Mouse (Mus musculus) layer of hippocampus, postnatal 10 days (tissue): ENCODE results near the gene Gm5129. TPM values are rescaled to one million over a fixed set of nuclear protein-coding genes. Genes with fewer than 3 reads are reported as not detected.
"Not testable (repeated sequence)": the region's sequence is repeated elsewhere in the genome, so short reads cannot be mapped to it uniquely, and the experiment has no call there.

Experiments
- DNase-seq, 2 experiments: peaks; one replicate each; pipeline ENCODE4 v3.0.0; 2021; ENCODE audit warnings: low spot score in 2 of 2
- total RNA-seq, 2 experiments: library from RNA; stranded (reverse); gene quantifications; 2 replicates each; pipeline ENCODE4 v1.2.3; 2021

The Gm5129 gene
- total RNA-seq, 2 experiments from 2014 or later, result not detected

DNA sequence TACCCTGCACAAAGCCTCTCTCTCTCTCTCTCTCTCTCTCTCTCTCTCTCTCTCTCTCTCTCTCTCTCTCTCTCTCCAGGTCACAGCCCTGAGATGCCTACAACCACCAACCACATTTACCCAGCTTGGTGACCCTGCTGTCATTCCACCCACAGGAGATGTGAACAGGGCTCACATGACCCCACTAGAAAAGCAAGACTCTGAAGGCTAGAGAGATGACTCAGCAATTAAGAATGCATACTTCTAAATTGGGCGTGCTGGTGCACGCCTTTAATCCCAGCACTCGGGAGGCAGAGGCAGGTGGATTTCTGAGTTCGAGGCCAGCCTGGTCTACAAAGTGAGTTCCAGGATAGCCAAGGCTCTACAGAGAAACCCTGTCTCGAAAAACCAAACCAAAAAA lies 9.7 kb downstream of the Gm5129 start:
- DNase-seq, result not testable (repeated sequence)

DNA sequence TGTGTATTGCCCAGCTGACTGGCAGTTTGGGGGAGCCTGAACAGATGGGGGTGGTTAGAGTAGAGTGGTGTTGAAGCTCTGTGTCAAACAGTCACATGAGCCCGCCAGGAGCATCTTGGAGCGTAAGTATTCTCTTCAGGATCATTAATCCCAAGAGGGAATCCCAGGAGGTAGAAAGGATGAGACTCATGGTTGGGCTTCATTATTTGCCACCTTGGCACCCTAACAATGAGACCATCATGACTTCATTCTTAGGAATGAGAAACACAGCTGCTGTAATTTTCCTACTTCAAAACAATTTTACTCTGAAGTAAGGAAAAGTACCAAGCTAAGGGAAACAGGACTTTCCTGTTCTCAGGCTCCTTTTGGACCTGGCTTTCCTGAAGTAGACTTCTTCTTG lies 10.4 kb downstream of the Gm5129 start:
- no peak for DNase-seq

DNA sequence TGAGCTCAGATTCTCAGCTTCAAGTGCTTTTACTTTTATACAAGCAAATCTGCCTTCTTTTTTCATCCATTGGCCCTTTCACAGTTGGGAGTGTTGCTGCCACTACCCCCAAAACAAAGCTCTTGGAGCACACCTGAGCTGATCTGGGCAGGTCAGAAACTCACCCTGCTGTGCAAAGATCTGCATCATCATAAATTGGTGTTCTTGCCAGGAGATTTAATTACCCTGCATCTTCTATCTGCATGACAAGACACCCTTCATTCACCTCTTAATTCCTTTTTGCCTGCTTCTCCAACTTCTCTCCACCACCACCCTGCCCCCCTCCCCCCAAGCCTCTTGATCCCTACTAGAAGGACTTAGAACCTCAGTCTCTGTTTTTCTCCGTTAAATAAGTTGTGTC lies 14.6 kb downstream of the Gm5129 start:
- DNase-seq, result no peak

GRCm38 (mm10) chr5:29712906-29713305 lies 22.8 kb downstream of the Gm5129 start:
- DNase-seq, result no peak

- DNase-seq, result no peak
Measured at GRCm38 (mm10) chr5:29711631-29712030, 24.1 kb downstream of the Gm5129 start.

DNA sequence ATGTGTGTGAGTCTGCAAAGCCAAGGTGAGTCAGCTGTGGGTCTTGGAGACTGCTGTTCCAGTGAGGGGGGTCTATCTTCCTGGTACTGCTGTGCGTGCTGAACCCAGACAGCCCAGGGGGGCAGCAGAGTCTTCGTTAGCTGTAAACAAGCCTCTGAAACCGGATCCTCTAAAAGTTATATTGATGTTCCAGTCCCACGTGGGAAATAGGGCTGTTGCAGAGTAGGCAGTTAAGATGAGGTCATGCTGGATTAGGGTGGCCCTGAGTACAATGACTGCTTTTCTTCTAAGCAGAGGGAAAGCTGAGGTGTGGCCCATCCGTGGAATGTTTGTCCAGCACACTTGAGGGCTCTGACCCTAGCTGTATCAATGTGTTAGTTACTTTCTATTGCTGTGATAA lies 27.5 kb downstream of the Gm5129 start:
- no peak for DNase-seq

DNA sequence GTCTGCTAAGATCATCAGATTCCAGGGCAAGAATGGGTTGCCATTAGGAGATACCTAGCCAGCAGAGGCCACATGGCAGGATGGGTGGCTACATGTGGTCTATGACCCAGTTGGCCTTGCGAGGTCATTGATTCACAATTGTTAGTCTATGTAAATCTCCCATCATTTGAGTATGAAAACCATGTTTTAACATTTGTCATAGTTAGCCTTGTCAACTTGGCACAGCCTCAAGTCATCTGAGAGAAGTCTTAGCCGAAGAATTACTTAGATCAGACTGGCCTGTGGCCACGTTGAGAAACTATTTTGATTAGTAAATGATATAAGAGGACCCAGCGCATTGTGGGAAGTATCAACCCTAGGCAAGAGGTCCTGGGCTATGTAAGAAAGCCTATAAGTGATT lies 28.5 kb downstream of the Gm5129 start:
- DNase-seq, result no peak

DNA sequence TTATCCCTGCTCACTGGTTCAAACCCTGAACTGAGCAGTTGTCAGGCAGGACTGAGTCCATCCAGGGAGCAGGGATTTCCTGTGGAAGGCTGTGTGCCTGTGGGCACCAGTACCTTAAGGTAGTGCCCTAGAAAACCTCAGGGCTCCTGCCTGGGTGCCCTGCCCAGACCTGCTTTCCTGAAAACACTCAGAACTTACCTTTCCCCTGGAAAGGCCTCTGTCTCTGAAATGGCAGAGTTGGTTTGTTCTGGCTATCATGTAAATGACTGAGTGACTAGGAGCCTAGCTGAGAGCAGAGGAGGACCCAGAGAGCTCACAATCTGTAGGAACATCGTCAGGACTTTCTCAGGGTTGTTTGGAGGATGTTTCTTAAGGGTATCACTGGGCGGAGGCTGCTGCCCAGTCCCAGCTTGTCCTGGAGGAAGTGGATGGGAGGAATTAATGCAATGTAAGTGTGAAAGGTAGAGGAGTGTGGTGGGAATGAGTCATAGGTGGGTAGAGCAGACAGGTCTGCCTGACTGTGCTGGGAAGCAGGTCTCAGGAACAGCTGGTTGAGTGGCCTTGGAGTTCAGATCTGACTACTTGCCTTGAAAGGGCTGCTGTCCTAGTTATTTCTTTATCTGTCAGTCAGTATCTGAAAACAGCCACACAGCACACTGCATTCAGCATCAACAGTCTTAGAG lies 36.1 kb downstream of the Gm5129 start:
- no peak for DNase-seq

DNA sequence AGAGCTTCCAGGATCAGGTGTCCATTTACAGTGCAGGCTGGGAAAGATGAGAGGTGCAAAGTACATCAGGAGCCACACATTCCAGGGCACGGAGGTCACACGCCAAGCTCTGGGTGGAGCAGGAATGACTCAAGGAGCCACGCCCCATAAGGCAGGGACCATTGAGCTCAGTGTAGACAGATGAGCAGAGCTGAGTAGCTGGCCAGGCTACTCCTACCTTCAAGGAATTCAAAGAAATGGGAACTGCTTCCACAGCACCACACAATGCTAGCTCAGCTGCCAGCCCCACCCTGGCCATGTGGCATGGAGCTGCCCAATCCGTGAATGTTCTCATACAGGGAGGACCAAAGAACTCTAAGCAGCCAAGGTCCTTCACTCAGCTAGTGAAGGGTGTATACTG lies 37.2 kb downstream of the Gm5129 start:
- DNase-seq, result no peak

DNA sequence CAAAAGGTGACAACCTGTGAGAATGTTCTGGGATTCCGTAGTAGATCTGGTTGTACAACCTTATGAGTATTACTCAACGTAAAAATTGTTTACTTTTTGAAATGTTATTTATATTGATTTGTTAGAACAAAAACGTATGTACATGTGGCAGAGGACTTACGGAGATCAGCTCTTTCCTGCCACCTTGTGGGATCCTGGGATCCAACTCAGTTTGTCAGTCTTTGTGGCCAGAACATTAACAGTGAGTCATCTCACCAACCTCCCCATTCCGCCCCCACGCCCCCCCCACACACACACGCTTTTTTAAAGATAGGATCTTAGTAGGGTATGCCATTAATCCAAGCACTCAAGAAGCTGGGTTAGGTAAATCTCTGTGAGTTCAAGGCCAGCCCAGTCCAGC lies 47.4 kb downstream of the Gm5129 start:
- DNase-seq, result no peak

GRCm38 (mm10) chr5:29687671-29688070 lies 48.1 kb downstream of the Gm5129 start:
- peak; percentile 16 to 35 for DNase-seq

Other genes with a start within 250 kb of the Gm5129 start
- 10 to 100 TPM; 86.7 to 90.6 TPM for gene Ube3c, start 166.7 kb downstream of the Gm5129 start, total RNA-seq
- 100 to 1,000 TPM; 172 to 180 TPM for gene Dnajb6, start 248 bp downstream of the Gm5129 start, total RNA-seq